Mouse (Mus musculus) CH12.LX (cell line): ENCODE measurements around the gene Tmem123. TPM values are rescaled to one million over a fixed set of nuclear protein-coding genes. Genes with fewer than 3 reads are reported as not detected.

Experiments
- DNase-seq: peaks from one replicate; pipeline ENCODE4 v3.0.0-alpha.2; 2013; ENCODE audit errors: extremely low read depth
- H3K27ac ChIP-seq: 2 replicates; pipeline ENCODE4 v1.5.1; 2012; ENCODE audit warnings: low read depth, mild to moderate bottlenecking, control low read depth, moderate library complexity; ENCODE audit not compliant: insufficient read depth
- H3K27me3 ChIP-seq: replicated peaks from 2 replicates; pipeline ENCODE3; 2012; ENCODE audit warnings: inconsistent platforms
- H3K36me3 ChIP-seq, 2 experiments: replicated peaks in 1 of 2; 2 replicates each; pipeline versions ENCODE3 to v1.6.1; 2012; ENCODE audit warnings: inconsistent platforms in 1 of 2, low read length in 1 of 2, mild to moderate bottlenecking in 1 of 2, mixed read lengths in 1 of 2, moderate library complexity in 1 of 2; ENCODE audit not compliant: control insufficient read depth in 1 of 2, insufficient read depth in 1 of 2
- H3K4me1 ChIP-seq, 2 experiments: 2 replicates each; pipeline ENCODE4 v1.6.1; 2012; ENCODE audit warnings: inconsistent platforms in 1 of 2, moderate library complexity in 1 of 2; ENCODE audit not compliant: insufficient read depth in 2 of 2, control insufficient read depth in 1 of 2
- H3K4me2 ChIP-seq: 2 replicates; pipeline ENCODE4 v1.6.1; 2012; ENCODE audit warnings: low read depth, mild to moderate bottlenecking, control low read depth; ENCODE audit not compliant: poor library complexity, insufficient read depth, severe bottlenecking
- H3K4me3 ChIP-seq, 3 experiments: fragments of 150-350 bp in 1 of 3; sonication (generic) in 1 of 3; replicated peaks in 1 of 3; 2 replicates each; pipeline versions ENCODE3 to v1.5.1; 2011 to 2012; ENCODE audit warnings: low read depth in 2 of 3, low read length in 2 of 3, mild to moderate bottlenecking in 2 of 3, moderate library complexity in 2 of 3, control low read depth in 1 of 3, improper control_type of control experiment in 1 of 3, inconsistent platforms in 1 of 3, mixed read lengths in 1 of 3; ENCODE audit not compliant: poor library complexity in 1 of 3
- H3K79me2 ChIP-seq: replicated peaks from 2 replicates; pipeline ENCODE4 v1.6.1; 2012; ENCODE audit warnings: mild to moderate bottlenecking, moderate library complexity; ENCODE audit not compliant: control insufficient read depth, poor library complexity, insufficient read depth, severe bottlenecking; ENCODE audit errors: extremely low read depth
- H3K9ac ChIP-seq: 2 replicates; pipeline ENCODE4 v1.6.1; 2012; ENCODE audit warnings: low read depth, mild to moderate bottlenecking, control low read depth, moderate library complexity; ENCODE audit not compliant: insufficient read depth
- H3K9me3 ChIP-seq: replicated peaks from 2 replicates; pipeline ENCODE3; 2012; ENCODE audit warnings: low read length, inconsistent platforms, mixed read lengths
- CTCF ChIP-seq, 2 experiments: IDR thresholded peaks in 1 of 2; conservative IDR thresholded peaks in 1 of 2; 2 replicates each; pipeline ENCODE4 v1.5.1; 2011 to 2012; ENCODE audit warnings: low read depth in 2 of 2, low read length in 2 of 2, improper control_type of control experiment in 1 of 2, inconsistent platforms in 1 of 2, mild to moderate bottlenecking in 1 of 2, moderate library complexity in 1 of 2
- E2F4 ChIP-seq: IDR thresholded peaks from 2 replicates; pipeline ENCODE4 v1.6.1; 2011; ENCODE audit warnings: low read depth, low read length, improper control_type of control experiment; ENCODE audit not compliant: insufficient replicate concordance
- ELF1 ChIP-seq: IDR thresholded peaks from 2 replicates; pipeline ENCODE4 v1.6.1; 2014; ENCODE audit warnings: low read depth, mild to moderate bottlenecking, inconsistent platforms, low read length, improper control_type of control experiment
- EP300 ChIP-seq: IDR thresholded peaks from 2 replicates; pipeline ENCODE4 v1.6.1; 2011; ENCODE audit warnings: low read length, improper control_type of control experiment
- ETS1 ChIP-seq: conservative IDR thresholded peaks from 2 replicates; pipeline ENCODE4 v1.6.1; 2012; ENCODE audit warnings: low read depth, mild to moderate bottlenecking, inconsistent platforms, low read length, improper control_type of control experiment, moderate library complexity
- GABPA ChIP-seq: IDR thresholded peaks from 2 replicates; pipeline ENCODE4 v1.6.1; 2012; ENCODE audit warnings: low read depth, low read length, improper control_type of control experiment, inconsistent platforms; ENCODE audit not compliant: insufficient replicate concordance
- IRF4 ChIP-seq: IDR thresholded peaks from 2 replicates; pipeline ENCODE4 v1.6.1; 2014; ENCODE audit warnings: low read depth, mild to moderate bottlenecking, inconsistent platforms, low read length, improper control_type of control experiment
- JUND ChIP-seq: conservative IDR thresholded peaks from 2 replicates; pipeline ENCODE4 v1.6.1; 2011; ENCODE audit warnings: low read depth, low read length, improper control_type of control experiment
- MAZ ChIP-seq: IDR thresholded peaks from 2 replicates; pipeline ENCODE4 v1.6.1; 2012; ENCODE audit warnings: low read depth, mild to moderate bottlenecking, inconsistent platforms, low read length, improper control_type of control experiment, moderate library complexity
- MXI1 ChIP-seq: IDR thresholded peaks from 2 replicates; pipeline ENCODE4 v1.6.1; 2011; ENCODE audit warnings: mild to moderate bottlenecking, low read depth, low read length, improper control_type of control experiment
- MYC ChIP-seq: IDR thresholded peaks from 2 replicates; pipeline ENCODE4 v1.6.1; 2011; ENCODE audit warnings: low read depth, mild to moderate bottlenecking, improper control_type of control experiment, low read length
- NELFE ChIP-seq: IDR thresholded peaks from 2 replicates; pipeline ENCODE4 v1.6.1; 2011; ENCODE audit warnings: low read depth, low read length, improper control_type of control experiment
- PAX5 ChIP-seq: IDR thresholded peaks from 2 replicates; pipeline ENCODE4 v1.6.1; 2012; ENCODE audit warnings: low read length, inconsistent platforms, mixed read lengths
- POLR2A ChIP-seq: IDR thresholded peaks from 2 replicates; pipeline ENCODE4 v1.6.1; 2011; ENCODE audit warnings: low read depth, mild to moderate bottlenecking, improper control_type of control experiment, low read length
- POLR2AphosphoS2 ChIP-seq: IDR thresholded peaks from 2 replicates; pipeline ENCODE4 v1.6.1; 2011; ENCODE audit warnings: low read depth, low read length, improper control_type of control experiment
- RAD21 ChIP-seq: IDR thresholded peaks from 2 replicates; pipeline ENCODE4 v1.6.1; 2011; ENCODE audit warnings: low read depth, mild to moderate bottlenecking, low read length, improper control_type of control experiment, moderate library complexity
- SIN3A ChIP-seq: IDR thresholded peaks from 2 replicates; pipeline ENCODE4 v1.6.1; 2012; ENCODE audit warnings: low read length, improper control_type of control experiment, inconsistent platforms
- SMC3 ChIP-seq: IDR thresholded peaks from 2 replicates; pipeline ENCODE4 v1.6.1; 2011; ENCODE audit warnings: low read depth, low read length, improper control_type of control experiment
- TCF12 ChIP-seq: IDR thresholded peaks from 2 replicates; pipeline ENCODE4 v1.6.1; 2014; ENCODE audit warnings: low read depth, mild to moderate bottlenecking, inconsistent platforms, low read length, improper control_type of control experiment
- ZC3H11A ChIP-seq: IDR thresholded peaks from 2 replicates; pipeline ENCODE4 v1.6.1; 2012; ENCODE audit warnings: low read depth, mild to moderate bottlenecking, inconsistent platforms, low read length, improper control_type of control experiment
- ZMIZ1 ChIP-seq: IDR thresholded peaks from 2 replicates; pipeline ENCODE4 v1.6.1; 2012; ENCODE audit warnings: low read depth, mild to moderate bottlenecking, inconsistent platforms, low read length, improper control_type of control experiment
- ZNF384 ChIP-seq: IDR thresholded peaks from 2 replicates; pipeline ENCODE4 v1.6.1; 2012; ENCODE audit warnings: low read depth, low read length, improper control_type of control experiment, inconsistent platforms
- dilution Hi-C: fragments of 300-500 bp; cut with MboI; formaldehyde crosslinking; loops from 2 replicates; pipeline ENCODE4 v1.14.3; 2020; ENCODE audit warnings: low sequenced_read_pairs; ENCODE audit not compliant: extremely low pct_unique_long_range_greater_than_20kb, extremely low pct_ligation_motif_present
- in situ Hi-C: fragments of 300-500 bp; cut with MboI; formaldehyde crosslinking; loops from 3 replicates; pipeline ENCODE4 v1.14.3; 2019; ENCODE audit warnings: low sequenced_read_pairs, low pct_ligation_motif_present, low pct_unique_long_range_greater_than_20kb, mixed read lengths
- polyA plus RNA-seq: library from polyadenylated mRNA; unstranded; fragments of >175 nt; gene quantifications from 2 replicates; pipeline ENCODE4 v1.2.1, GENCODE M21; 2012; ENCODE audit warnings: low read depth; ENCODE audit not compliant: insufficient read length
- total RNA-seq, 2 experiments: library from RNA; depleted of rRNA; stranded (reverse); fragments of 300-350 nt in 1 of 2; fragments of >200 nt in 1 of 2; gene quantifications; 2 replicates each; pipeline ENCODE4 v1.2.3; 2012 to 2014

Tmem123 gene
- total and polyA plus RNA-seq, 3 experiments = 61.1 to 183 (median 107) TPM

- in situ Hi-C loops (no loop called here), dilution Hi-C loops (no loop called here)
- Histone ChIP-seq H3K36me3 (no peaks in the 10 kb centered on the region), H3K4me3 (no peak overlapping the region), H3K9me3 (no peaks in the 10 kb centered on the region), H3K27me3 (no peaks in the 10 kb centered on the region), H3K27ac (no peak overlapping the region), H3K9ac (no peak overlapping the region), H3K4me1 (peaks cover 4 to 15% of the 10 kb centered on the region in 2 experiments), H3K79me2 (no peaks in the 10 kb centered on the region), H3K4me2 (no peak overlapping the region)
- TF ChIP-seq E2F4 (0 out of 2 replicates have a peak, but pooled peaks have one; percentile 40), NELFE (no peak), POLR2A (no peak), SIN3A (peak; percentile 45; the same call in 1 of the 2 replicates), ZC3H11A (peak; percentile 90), ELF1 (no peak), ETS1 (no peak), EP300 (0 out of 2 replicates have a peak, but pooled peaks have one; percentile 16), MYC (peak; percentile 34; the same call in 1 of the 2 replicates), PAX5 (no peak), ZNF384 (peak; percentile 22; the same call in 1 of the 2 replicates), GABPA (no peak), SMC3 (peak; percentile 92), POLR2AphosphoS2 (no peak), MAZ (no peak), ZMIZ1 (no peak), JUND (0 out of 2 replicates have a peak, but pooled peaks have one; percentile 20), TCF12 (peak; percentile 40; the same call in 1 of the 2 replicates), IRF4 (peak; percentile 52; the same call in 1 of the 2 replicates), CTCF (conservative IDR thresholded peaks at IDR 0.05 in 1 of 2, IDR thresholded peaks at IDR 0.05 in 1 of 2; ENCODE audit: low read depth in 2 of 2, low read length in 2 of 2) (peak; percentile 20 to 91; a peak in 3 of 4 replicates), RAD21 (peak; percentile 91), MXI1 (no peak; the same call in 1 of the 2 replicates)
- DNase-seq = peak; percentile 67
These were observed 49.6 kb upstream of the Tmem123 start for GRCm38 (mm10) chr9:7714062-7714907.
